Mouse (Mus musculus) lung, adult 2 months (tissue): ENCODE results near the gene Mad1l1.

Experiments
- CTCF ChIP-seq: fragments of 200-500 bp; IDR thresholded peaks from 2 replicates; pipeline ENCODE4 v1.5.1; 2011; ENCODE audit warnings: mild to moderate bottlenecking, low read length, control low read depth; ENCODE audit not compliant: insufficient read depth
- POLR2A ChIP-seq: fragments of 200-500 bp; IDR thresholded peaks from 2 replicates; pipeline ENCODE4 v1.6.1; 2011; ENCODE audit warnings: low read depth, mild to moderate bottlenecking, control low read depth, low read length, borderline replicate concordance; ENCODE audit errors: extremely low read depth

- TF ChIP-seq CTCF (no peak), POLR2A (no peak)
These were observed 197.5 kb downstream of the Mad1l1 start for GRCm38 (mm10) chr5:140123640-140124366.
